Mouse (Mus musculus) kidney, embryonic 16.5 days (tissue): Measurements from ENCODE around the gene Sbk2. TPM values are rescaled to one million over a fixed set of nuclear protein-coding genes. Genes with fewer than 3 reads are reported as not detected.
A peak's percentile ranks its signal among the peaks of the same experiment; 100 is the strongest.

ENCODE experiments used
- ATAC-seq: fragments of 200-750 bp; cut with Nextera tagmentation; 2 replicates; pipeline ENCODE4 v1.8.0; 2017; ENCODE audit warnings: moderate TSS enrichment; ENCODE audit not compliant: low FRiP score, low TSS enrichment
- H3K27ac ChIP-seq: fragments of 300-500 bp; sonication (generic); 2 replicates; pipeline ENCODE4 v1.5.1; 2014; ENCODE audit warnings: low read length
- H3K27me3 ChIP-seq: fragments of 300-500 bp; sonication (generic); 2 replicates; pipeline ENCODE4 v1.6.1; 2014; ENCODE audit warnings: low read length, control low read depth, mixed read lengths; ENCODE audit not compliant: insufficient read depth
- H3K36me3 ChIP-seq: fragments of 300-500 bp; sonication (generic); 2 replicates; pipeline ENCODE4 v1.6.1; 2014; ENCODE audit warnings: low read length, control low read depth, mixed read lengths; ENCODE audit not compliant: insufficient read depth
- H3K4me1 ChIP-seq: fragments of 300-500 bp; sonication (generic); 2 replicates; pipeline ENCODE4 v1.6.1; 2014; ENCODE audit warnings: low read length, control low read depth, mixed read lengths; ENCODE audit not compliant: insufficient read depth
- H3K4me2 ChIP-seq: fragments of 300-500 bp; sonication (generic); replicated peaks from 2 replicates; pipeline ENCODE4 v1.6.1; 2014; ENCODE audit warnings: low read depth, low read length
- H3K4me3 ChIP-seq: fragments of 300-500 bp; sonication (generic); 2 replicates; pipeline ENCODE4 v1.5.1; 2014; ENCODE audit warnings: mild to moderate bottlenecking, low read length
- H3K9ac ChIP-seq: fragments of 300-500 bp; sonication (generic); replicated peaks from 2 replicates; pipeline ENCODE4 v1.6.1; 2014; ENCODE audit warnings: low read length
- H3K9me3 ChIP-seq: fragments of 300-500 bp; sonication (generic); 2 replicates; pipeline ENCODE4 v1.6.1; 2016; ENCODE audit warnings: low read length, control low read depth
- WGBS: fragments of 180-500 bp; shearing (Covaris S2); extraction: QIAGEN DNeasy Blood & Tissue Kit; methylation state at CpG from one replicate; pipeline ENCODE4 v1.1.7; 2014; 5-methylcytosine and 5-hydroxymethylcytosine counted together
- polyA plus RNA-seq: library from polyadenylated mRNA; unstranded; fragments of >200 nt; fragmentation: Nextera tagmentation; extraction: Ambion mirVana; gene quantifications from 2 replicates; pipeline ENCODE4 v1.2.1, GENCODE M21; 2015

The Sbk2 gene
- polyA plus RNA-seq, 1 experiment from 2014 or later: 0.26 TPM

DNA sequence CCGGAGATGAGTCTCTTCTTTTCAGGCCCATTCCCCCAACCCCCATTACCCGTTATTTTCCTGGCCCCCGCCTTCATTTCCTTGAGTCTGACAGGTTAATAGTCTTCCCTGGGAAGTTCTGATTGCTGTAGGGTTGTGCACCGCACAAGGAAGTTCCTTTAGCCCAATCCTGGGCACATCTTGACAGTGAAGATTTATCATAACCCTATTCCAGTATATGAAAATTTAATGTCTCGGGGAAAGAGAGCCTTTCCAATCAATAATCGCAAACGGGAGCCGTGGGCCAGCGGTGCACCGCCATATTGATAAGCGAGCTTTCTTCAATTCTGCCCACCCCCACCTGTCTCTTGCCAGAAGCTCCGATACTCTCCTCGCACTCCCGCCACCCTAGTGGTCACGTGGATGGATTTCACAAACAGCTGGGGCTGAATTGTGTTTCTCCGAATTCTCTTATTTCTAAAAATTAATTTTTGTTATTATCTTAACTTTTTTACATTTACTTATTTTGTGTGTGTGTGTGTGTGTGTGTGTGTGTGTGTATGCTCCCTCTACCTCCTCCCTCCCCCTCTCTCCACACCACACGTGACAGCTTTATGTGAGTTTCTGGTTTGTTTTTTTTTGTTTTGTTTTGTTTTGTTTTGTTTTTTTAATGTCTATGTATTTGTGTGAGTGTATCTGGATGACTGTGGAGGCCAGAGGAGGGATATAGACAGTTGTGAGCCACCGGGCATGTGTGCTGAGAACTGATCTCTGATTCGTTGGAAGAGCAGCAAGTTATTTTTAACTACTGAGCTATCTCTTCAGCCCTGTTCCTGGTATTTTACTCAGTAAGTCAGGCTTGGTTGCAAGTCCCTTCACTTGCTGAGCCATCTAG is 64.3 kb downstream of the Sbk2 start:
- H3K4me1 ChIP-seq: peaks cover 11% of the 10 kb centered on the region; the same call in 1 of the 2 replicates
- H3K36me3 ChIP-seq: no peaks in the 10 kb centered on the region
- H3K9me3 ChIP-seq: peaks cover 3% of the 10 kb centered on the region
- peak overlapping the region; percentile 32 for H3K4me3 ChIP-seq
- H3K4me2 ChIP-seq: peak overlapping the region; percentile 52
- no peaks in the 10 kb centered on the region for H3K27me3 ChIP-seq
- H3K9ac ChIP-seq: peak overlapping the region; percentile 53
- no peak overlapping the region for H3K27ac ChIP-seq
- ATAC-seq: peak; percentile 32
- 5% methylated on average over 19 of the region's 19 CpGs for WGBS

DNA sequence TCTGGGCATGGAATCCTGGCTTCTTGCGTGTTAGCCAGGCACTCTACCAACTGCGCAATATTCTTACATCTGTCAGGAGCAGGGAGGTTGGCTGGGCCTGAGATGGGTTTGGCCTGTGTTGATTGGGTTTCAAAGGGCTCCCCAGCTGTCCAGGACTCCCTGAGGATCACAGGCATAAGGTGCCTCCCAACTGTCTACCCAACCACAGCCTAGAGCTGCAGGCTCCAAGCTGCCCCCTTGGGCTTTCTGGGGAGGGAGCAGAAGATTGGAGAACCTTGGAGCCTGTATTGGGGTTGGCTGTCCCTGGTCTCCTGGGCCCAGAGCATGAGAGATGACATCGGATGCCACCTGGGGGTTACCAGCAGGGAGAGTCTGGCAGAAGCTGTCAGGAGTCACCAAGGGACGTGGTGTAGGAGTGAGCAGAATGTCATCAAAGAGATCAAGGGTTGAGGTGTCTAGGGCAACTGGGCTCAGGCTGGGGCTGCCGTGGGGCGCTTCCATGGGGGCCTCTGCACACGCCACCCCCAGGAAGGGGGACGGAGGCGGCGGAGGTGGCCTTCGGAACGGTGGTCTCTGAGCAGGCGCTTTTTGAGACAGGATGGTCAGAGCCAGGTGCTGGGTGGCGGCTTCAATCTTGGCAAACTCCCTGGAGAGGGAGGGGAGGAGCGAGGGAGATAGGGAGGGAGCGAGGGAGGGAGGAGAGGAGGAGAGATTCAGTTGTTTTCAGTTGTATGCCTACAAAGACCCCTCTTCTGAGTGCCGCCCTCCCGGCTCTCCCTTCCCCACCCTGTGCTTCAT is 65.2 kb downstream of the Sbk2 start:
- H3K36me3 ChIP-seq: no peaks in the 10 kb centered on the region
- peak overlapping the region; percentile 53 for H3K9ac ChIP-seq
- 17% methylated on average over 17 of the region's 18 CpGs for WGBS
- peaks cover 11% of the 10 kb centered on the region; the same call in 1 of the 2 replicates for H3K4me1 ChIP-seq
- no peak overlapping the region for H3K27ac ChIP-seq
- H3K27me3 ChIP-seq: no peaks in the 10 kb centered on the region
- H3K4me3 ChIP-seq: peak overlapping the region; percentile 32
- ATAC-seq: peak; percentile 53
- H3K9me3 ChIP-seq: peaks cover 3% of the 10 kb centered on the region
- H3K4me2 ChIP-seq: peak overlapping the region; percentile 52

- Histone ChIP-seq H3K4me3 (no peak overlapping the region), H3K4me2 (no peak overlapping the region), H3K36me3 (no peaks in the 10 kb centered on the region), H3K27me3 (no peaks in the 10 kb centered on the region), H3K9ac (no peak overlapping the region), H3K9me3 (no peaks in the 10 kb centered on the region), H3K4me1 (peaks cover 7% of the 10 kb centered on the region; the same call in 1 of the 2 replicates), H3K27ac (no peak overlapping the region)
- WGBS: 49% methylated on average over 11 of the region's 11 CpGs
- ATAC-seq: no peak
These were observed 69.0 kb downstream of the Sbk2 start for GRCm38 (mm10) chr7:4895186-4895585.

Other genes starting within 250 kb of the Sbk2 start
- 0.07 and 0.08 TPM in 2 replicates for gene Tmem150b, start 239.2 kb downstream of the Sbk2 start, polyA plus RNA-seq
- 99.3 and 104 TPM in 2 replicates for gene Kmt5c, start 224.3 kb downstream of the Sbk2 start, polyA plus RNA-seq
- 71.2 and 71.4 TPM in 2 replicates for gene Cox6b2, start 211.3 kb downstream of the Sbk2 start, polyA plus RNA-seq
- gene Fam71e2, start 193.1 kb downstream of the Sbk2 start, polyA plus RNA-seq: not detected in 2 replicates
- 0.17 and 0.42 TPM in 2 replicates for gene Il11, start 181.5 kb downstream of the Sbk2 start, polyA plus RNA-seq
- gene Tmem190, start 181.5 kb downstream of the Sbk2 start, polyA plus RNA-seq: 0.57 and 0.97 TPM in 2 replicates
- 12.5 and 14.3 TPM in 2 replicates for gene Tmem238, start 174.8 kb downstream of the Sbk2 start, polyA plus RNA-seq
- gene Rpl28, start 171.5 kb downstream of the Sbk2 start, polyA plus RNA-seq: 315 and 357 TPM in 2 replicates
- 355 and 360 TPM in 2 replicates for gene Ube2s, start 151.8 kb downstream of the Sbk2 start, polyA plus RNA-seq
- 0.84 and 1.1 TPM in 2 replicates for gene Shisa7, start 119.7 kb downstream of the Sbk2 start, polyA plus RNA-seq
- gene Isoc2b, start 94.1 kb downstream of the Sbk2 start, polyA plus RNA-seq: 9.2 and 9.7 TPM in 2 replicates
- gene Isoc2a, start 87.3 kb downstream of the Sbk2 start, polyA plus RNA-seq: 1.2 and 1.4 TPM in 2 replicates
- not detected in 2 replicates for gene Gm36210, start 57.9 kb downstream of the Sbk2 start, polyA plus RNA-seq
- gene Zfp628, start 49.2 kb downstream of the Sbk2 start, polyA plus RNA-seq: 3.6 and 4.2 TPM in 2 replicates
- 5.8 and 6.2 TPM in 2 replicates for gene Nat14, start 42.4 kb downstream of the Sbk2 start, polyA plus RNA-seq
- 2.3 and 2.8 TPM in 2 replicates for gene Ssc5d, start 38.6 kb downstream of the Sbk2 start, polyA plus RNA-seq
- not detected in 2 replicates for gene Sbk3, start 6.8 kb upstream of the Sbk2 start, polyA plus RNA-seq
- gene Zfp579, start 31.8 kb upstream of the Sbk2 start, polyA plus RNA-seq: 31.3 and 40.5 TPM in 2 replicates
- gene Zfp524, start 50.0 kb upstream of the Sbk2 start, polyA plus RNA-seq: 14.4 and 15.2 TPM in 2 replicates
- 41.9 and 44.2 TPM in 2 replicates for gene Fiz1, start 50.3 kb upstream of the Sbk2 start, polyA plus RNA-seq
- 1.7 and 1.9 TPM in 2 replicates for gene Gm44973, start 51.1 kb upstream of the Sbk2 start, polyA plus RNA-seq
- 6.6 and 7.6 TPM in 2 replicates for gene Zfp865, start 56.0 kb upstream of the Sbk2 start, polyA plus RNA-seq
- gene Ccdc106, start 56.1 kb upstream of the Sbk2 start, polyA plus RNA-seq: 27.1 and 30.3 TPM in 2 replicates
- 1.3 TPM in 1 of 2 replicates, not detected in the other for gene 4632433K11Rik, start 69.7 kb upstream of the Sbk2 start, polyA plus RNA-seq
- 8.1 and 8.2 TPM in 2 replicates for gene Zfp784, start 74.0 kb upstream of the Sbk2 start, polyA plus RNA-seq
- gene Zfp580, start 87.1 kb upstream of the Sbk2 start, polyA plus RNA-seq: 35.0 and 44.0 TPM in 2 replicates
- gene U2af2, start 97.7 kb upstream of the Sbk2 start, polyA plus RNA-seq: 136 and 139 TPM in 2 replicates
- gene Epn1, start 115.8 kb upstream of the Sbk2 start, polyA plus RNA-seq: 64.9 and 66.6 TPM in 2 replicates
- gene Rfpl4, start 152.5 kb upstream of the Sbk2 start, polyA plus RNA-seq: not detected in 2 replicates
- gene Rasl2-9, start 161.5 kb upstream of the Sbk2 start, polyA plus RNA-seq: 0.23 and 0.69 TPM in 2 replicates
- not detected in 2 replicates for gene Vmn1r55, start 185.3 kb upstream of the Sbk2 start, polyA plus RNA-seq
- gene Vmn1r56, start 232.3 kb upstream of the Sbk2 start, polyA plus RNA-seq: not detected in 2 replicates